ENCODE assay signal across 22 mouse cellular contexts in genomic region chr1:51250302-51250701, GRCm38 (mm10). TPM values are rescaled to one million over a fixed set of nuclear protein-coding genes. Genes with fewer than 3 reads are reported as not detected.
DNase-seq lines count a peak whose midpoint lies in the region; ATAC-seq and TF ChIP-seq lines count a peak whose summit lies in the region.
"Had no signal": no experiment of that assay in that cellular context is flagged by ENCODE, and none has a peak within 500 bp of the region (broad histone marks: within the 10 kb centered on the region; RNA-seq: fewer than 3 reads in every experiment).

No protein-coding gene starts in this region.

- H3K36me3 ChIP-seq in forebrain, postnatal 0 days (ENCODE audit: insufficient read depth) = no peaks in the 10 kb centered on the region
- no peaks in the 10 kb centered on the region for H3K36me3 ChIP-seq in forebrain, embryonic 14.5 days (ENCODE audit: control insufficient read depth, insufficient read depth, low read length)
- no peaks in the 10 kb centered on the region for H3K36me3 ChIP-seq in myocyte (ENCODE audit: control insufficient read depth, insufficient read depth)
- H3K36me3 ChIP-seq: embryonic facial prominence, embryonic 13.5 days; hindbrain, embryonic 12.5 days had no signal

- 82% methylated on average over 5 of the region's 5 CpGs for WGBS in forebrain, postnatal 0 days
- WGBS in forebrain, embryonic 14.5 days = 85% methylated on average over 5 of the region's 5 CpGs

- ATAC-seq in forebrain, postnatal 0 days = peak; percentile 29; the same call in 1 of the 2 replicates
- no peak for ATAC-seq in forebrain, embryonic 14.5 days
- ATAC-seq: forebrain, embryonic 13.5 days; hindbrain, embryonic 16.5 days; inflammation-experienced regulatory T-cells, adult 6 months had no signal

- no peak for DNase-seq in forebrain, postnatal 0 days
- DNase-seq in forebrain, embryonic 14.5 days (ENCODE audit: low spot score) = no peak
- peak; percentile 11 for DNase-seq in urinary bladder, postnatal 14 days (ENCODE audit: low spot score)
- DNase-seq in urinary bladder, postnatal 10 days (ENCODE audit: low spot score) = no peak
- peak; percentile 36 for DNase-seq in telencephalon, adult 2 months (ENCODE audit: low read depth, low spot score)
- no peak for DNase-seq in ovary, postnatal 14 days (ENCODE audit: low spot score)
- DNase-seq in gastrocnemius, postnatal 14 days = no peak
- DNase-seq: adrenal gland, postnatal 10 days; cerebellum, adult 11-12 months; cerebellum, adult 9-10 months; cerebellum, postnatal 36 days; gastrocnemius, adult 2 months; gastrocnemius, postnatal 36 days; heart, adult 11 months; heart, postnatal 10 days; heart, postnatal 4 days had no signal

- H3ac ChIP-seq in myocyte (ENCODE audit: control insufficient read depth, insufficient read length) = no peak overlapping the region

- H3K9ac ChIP-seq in forebrain, postnatal 0 days = no peak overlapping the region
- H3K9ac ChIP-seq in forebrain, embryonic 14.5 days (ENCODE audit: low read length) = no peak overlapping the region
- H3K9ac ChIP-seq: embryonic facial prominence, embryonic 13.5 days; forebrain, embryonic 13.5 days; hindbrain, embryonic 12.5 days had no signal

- H3K4me1 ChIP-seq in forebrain, postnatal 0 days (ENCODE audit: insufficient read depth) = no peaks in the 10 kb centered on the region
- no peaks in the 10 kb centered on the region for H3K4me1 ChIP-seq in forebrain, embryonic 14.5 days (ENCODE audit: control insufficient read depth, insufficient read depth, low read length)
- H3K4me1 ChIP-seq: forebrain, embryonic 13.5 days; hindbrain, embryonic 12.5 days had no signal

- H3K27ac ChIP-seq in forebrain, postnatal 0 days (ENCODE audit: low read depth, low read length) = no peak overlapping the region
- H3K27ac ChIP-seq in forebrain, embryonic 14.5 days (ENCODE audit: low read depth, low read length) = no peak overlapping the region
- H3K27ac ChIP-seq: embryonic facial prominence, embryonic 13.5 days; forebrain, embryonic 13.5 days; gastrocnemius, adult 2 months; hindbrain, embryonic 12.5 days had no signal

- no peak overlapping the region for H3K4me3 ChIP-seq in forebrain, postnatal 0 days (ENCODE audit: low read depth, low read length)
- H3K4me3 ChIP-seq in forebrain, embryonic 14.5 days (ENCODE audit: low read depth, low read length) = no peak overlapping the region
- H3K4me3 ChIP-seq in myocyte = no peak overlapping the region
- H3K4me3 ChIP-seq: embryonic facial prominence, embryonic 13.5 days; forebrain, embryonic 13.5 days; gastrocnemius, adult 2 months; hindbrain, embryonic 12.5 days had no signal

- intact Hi-C loops in gastrocnemius, postnatal 14 days (cut with DNase I; ENCODE audit: low total_unique reads) = no loop called here

- no peaks in the 10 kb centered on the region for H3K79me2 ChIP-seq in myocyte (ENCODE audit: control insufficient read depth, insufficient read depth)

- no peak overlapping the region for H3K4me2 ChIP-seq in forebrain, postnatal 0 days (ENCODE audit: low read depth)
- H3K4me2 ChIP-seq in forebrain, embryonic 14.5 days (ENCODE audit: low read length) = no peak overlapping the region
- H3K4me2 ChIP-seq in myocyte (ENCODE audit: low read depth) = peak overlapping the region; percentile 29
- H3K4me2 ChIP-seq: embryonic facial prominence, embryonic 13.5 days; forebrain, embryonic 13.5 days; hindbrain, embryonic 12.5 days had no signal

- H3K9me3 ChIP-seq in forebrain, postnatal 0 days (ENCODE audit: low read length) = no peaks in the 10 kb centered on the region
- no peaks in the 10 kb centered on the region for H3K9me3 ChIP-seq in forebrain, embryonic 14.5 days (replicated peaks; ENCODE audit: control insufficient read depth, low read length)
- H3K9me3 ChIP-seq: embryonic facial prominence, embryonic 13.5 days; forebrain, embryonic 13.5 days; hindbrain, embryonic 12.5 days had no signal

- no peak for TF ChIP-seq POLR2A in myocyte (IDR thresholded peaks at IDR 0.05; ENCODE audit: insufficient read length, low read depth)

- no peak for TF ChIP-seq CTCF in forebrain, postnatal 0 days (IDR thresholded peaks at IDR 0.05; ENCODE audit: low read depth)

- no peaks in the 10 kb centered on the region for H3K27me3 ChIP-seq in forebrain, postnatal 0 days (ENCODE audit: insufficient read depth, low read length)
- H3K27me3 ChIP-seq in forebrain, embryonic 14.5 days (replicated peaks; ENCODE audit: control insufficient read depth, insufficient read depth, low read length) = no peaks in the 10 kb centered on the region
- H3K27me3 ChIP-seq in myocyte (ENCODE audit: control insufficient read depth, insufficient read depth, insufficient read length) = no peaks in the 10 kb centered on the region
- H3K27me3 ChIP-seq: embryonic facial prominence, embryonic 13.5 days; forebrain, embryonic 13.5 days; hindbrain, embryonic 12.5 days had no signal

TF ChIP-seq in myocyte, 11 proteins besides CTCF, POLR2A, EP300 and RAD21:
- no peak for TF ChIP-seq REST (IDR thresholded peaks at IDR 0.05; ENCODE audit: insufficient read depth, insufficient read length)
- no peak for TF ChIP-seq CEBPB (IDR thresholded peaks at IDR 0.05; ENCODE audit: insufficient read depth, poor library complexity, severe bottlenecking)
- TF ChIP-seq SRF (IDR thresholded peaks at IDR 0.05; ENCODE audit: control insufficient read depth, insufficient read length, low read depth) = no peak
- TF ChIP-seq MYOG (IDR thresholded peaks at IDR 0.05; ENCODE audit: control insufficient read depth in 1 of 3, insufficient read depth in 1 of 3, insufficient read length in 2 of 3, low read depth in 2 of 3) = no peak
- TF ChIP-seq TCF3 (IDR thresholded peaks at IDR 0.05; ENCODE audit: insufficient read length, low read depth) = no peak
- no peak for TF ChIP-seq POLR2AphosphoS2 (IDR thresholded peaks at IDR 0.05; ENCODE audit: insufficient read length, low read depth)
- no peak for TF ChIP-seq MYOD1 (IDR thresholded peaks at IDR 0.05; ENCODE audit: control insufficient read depth in 1 of 3, insufficient read length in 2 of 3, low read depth in 2 of 3)
- TF ChIP-seq TCF12 (IDR thresholded peaks at IDR 0.05; ENCODE audit: insufficient read depth, poor library complexity, severe bottlenecking) = no peak
TF ChIP-seq in myocyte: peak in this region for 0.

RNA-seq across cellular contexts. Expression of gene Cavin2, which starts 38.6 kb away (rescaled TPM):
- 8.2 and 11.2 TPM in 2 replicates for total RNA-seq in forebrain, postnatal 0 days (2014; rRNA removed)
- polyA plus RNA-seq in forebrain, postnatal 0 days (2015; fragmentation: Nextera tagmentation; extraction: Ambion mirVana) = 6.4 and 7.1 TPM in 2 replicates
- polyA plus RNA-seq in forebrain, embryonic 14.5 days (2014; fragmentation: Nextera tagmentation; extraction: Ambion mirVana) = 4.7 and 6.6 TPM in 2 replicates
- polyA plus RNA-seq in myocyte (2012; fragmentation: generic; extraction: Trizol) = 4.0 TPM
- 10 to 100 TPM; 63.6 to 67.0 TPM for total RNA-seq in gastrocnemius, postnatal 14 days (2021)
- polyA plus RNA-seq: inflammation-experienced regulatory T-cells, adult 6 months had no signal

Comparison
In these comparisons a context has a peak if more than half of its experiments do, and no peak if none do; other contexts are left out.
1. DNase-seq: peak in urinary bladder, postnatal 14 days (single experiment) and telencephalon, adult 2 months (single experiment); none in forebrain, postnatal 0 days (single experiment), forebrain, embryonic 14.5 days (single experiment), urinary bladder, postnatal 10 days (single experiment), ovary, postnatal 14 days (single experiment) and gastrocnemius, postnatal 14 days (single experiment).